Mouse (Mus musculus) liver, adult 2 months (tissue): ENCODE results near the gene Vav2.

Source experiments
- CTCF ChIP-seq: fragments of 200-500 bp; IDR thresholded peaks from 2 replicates; pipeline ENCODE4 v1.5.1; 2011; ENCODE audit warnings: low read depth, low read length, control low read depth
- POLR2A ChIP-seq: fragments of 200-500 bp; IDR thresholded peaks from 2 replicates; pipeline ENCODE4 v1.6.1; 2011; ENCODE audit warnings: low read length, control low read depth; ENCODE audit not compliant: insufficient read depth; ENCODE audit errors: extremely low read depth

GRCm38 (mm10) chr2:27294777-27295176, 132.1 kb downstream of the Vav2 start:
- TF ChIP-seq CTCF (no peak), POLR2A (no peak)
